Mouse (Mus musculus): ENCODE results near the gene Gpatch2.

GRCm38 (mm10) chr1:187216620-187217410 is 1.5 kb downstream of the Gpatch2 start:
- TF ChIP-seq CTCF (IDR thresholded peaks at IDR 0.05; ENCODE audit: borderline replicate concordance, extremely low read depth, insufficient read depth, insufficient read length): no peak
- TF ChIP-seq POLR2A (IDR thresholded peaks at IDR 0.05; ENCODE audit: borderline replicate concordance, extremely low read depth, insufficient read depth, insufficient read length, poor library complexity, severe bottlenecking): no peak

Data from brain, embryonic 14.5 days (tissue).